Mouse (Mus musculus) liver, adult 2 months (tissue): Measurements from ENCODE around the gene Zc3h12a. TPM values are rescaled to one million over a fixed set of nuclear protein-coding genes. Genes with fewer than 3 reads are reported as not detected.

ENCODE experiments used
- DNase-seq: peaks from one replicate; pipeline ENCODE4 v3.0.0-alpha.2; 2011; ENCODE audit warnings: low read depth, low spot score; ENCODE audit errors: extremely low read depth
- H3K27ac ChIP-seq: fragments of 200-500 bp; replicated peaks from 2 replicates; pipeline ENCODE4 v1.5.1; 2012; ENCODE audit warnings: low read depth, mild to moderate bottlenecking, control low read depth, inconsistent platforms, low read length; ENCODE audit not compliant: insufficient read depth
- H3K27me3 ChIP-seq: fragments of 200-500 bp; 2 replicates; pipeline ENCODE4 v1.6.1; 2012; ENCODE audit warnings: mild to moderate bottlenecking, moderate library complexity, low read length, inconsistent platforms; ENCODE audit not compliant: control insufficient read depth, insufficient read depth
- H3K36me3 ChIP-seq: fragments of 200-500 bp; 2 replicates; pipeline ENCODE4 v1.6.1; 2012; ENCODE audit warnings: low read length, inconsistent platforms; ENCODE audit not compliant: control insufficient read depth, insufficient read depth
- H3K4me1 ChIP-seq: fragments of 200-500 bp; 2 replicates; pipeline ENCODE4 v1.6.1; 2011; ENCODE audit warnings: low read length; ENCODE audit not compliant: control insufficient read depth, insufficient read depth
- H3K4me3 ChIP-seq: fragments of 200-500 bp; 2 replicates; pipeline ENCODE4 v1.5.1; 2011; ENCODE audit warnings: low read depth, mild to moderate bottlenecking, control low read depth, low read length, moderate library complexity; ENCODE audit not compliant: insufficient read depth
- H3K79me2 ChIP-seq: fragments of 200-500 bp; 2 replicates; pipeline ENCODE4 v1.6.1; 2012; ENCODE audit warnings: inconsistent platforms, mild to moderate bottlenecking, low read length, moderate library complexity; ENCODE audit not compliant: control insufficient read depth, insufficient read depth
- H3K9ac ChIP-seq: fragments of 200-500 bp; 2 replicates; pipeline ENCODE4 v1.6.1; 2012; ENCODE audit warnings: low read depth, mild to moderate bottlenecking, control low read depth, inconsistent platforms, low read length
- CTCF ChIP-seq: fragments of 200-500 bp; IDR thresholded peaks from 2 replicates; pipeline ENCODE4 v1.5.1; 2011; ENCODE audit warnings: low read depth, low read length, control low read depth
- POLR2A ChIP-seq: fragments of 200-500 bp; IDR thresholded peaks from 2 replicates; pipeline ENCODE4 v1.6.1; 2011; ENCODE audit warnings: low read length, control low read depth; ENCODE audit not compliant: insufficient read depth; ENCODE audit errors: extremely low read depth
- WGBS: fragments of 180-500 bp; shearing (Covaris S2); methylation state at CpG from one replicate; pipeline ENCODE4 v1.1.7; 2018; 5-methylcytosine and 5-hydroxymethylcytosine counted together
- polyA plus RNA-seq: library from polyadenylated mRNA; depleted of rRNA; stranded (reverse); fragments of >200 nt; gene quantifications from 2 replicates; pipeline ENCODE4 v1.2.3, GENCODE M21; 2012
- total RNA-seq: library from RNA; depleted of rRNA; stranded (reverse); fragments of >200 nt; gene quantifications from 2 replicates; pipeline ENCODE4 v1.2.3, GENCODE M21; 2014

Gene Zc3h12a
- total and polyA plus RNA-seq, 2 experiments: 0.74 to 3.0 TPM

DNA sequence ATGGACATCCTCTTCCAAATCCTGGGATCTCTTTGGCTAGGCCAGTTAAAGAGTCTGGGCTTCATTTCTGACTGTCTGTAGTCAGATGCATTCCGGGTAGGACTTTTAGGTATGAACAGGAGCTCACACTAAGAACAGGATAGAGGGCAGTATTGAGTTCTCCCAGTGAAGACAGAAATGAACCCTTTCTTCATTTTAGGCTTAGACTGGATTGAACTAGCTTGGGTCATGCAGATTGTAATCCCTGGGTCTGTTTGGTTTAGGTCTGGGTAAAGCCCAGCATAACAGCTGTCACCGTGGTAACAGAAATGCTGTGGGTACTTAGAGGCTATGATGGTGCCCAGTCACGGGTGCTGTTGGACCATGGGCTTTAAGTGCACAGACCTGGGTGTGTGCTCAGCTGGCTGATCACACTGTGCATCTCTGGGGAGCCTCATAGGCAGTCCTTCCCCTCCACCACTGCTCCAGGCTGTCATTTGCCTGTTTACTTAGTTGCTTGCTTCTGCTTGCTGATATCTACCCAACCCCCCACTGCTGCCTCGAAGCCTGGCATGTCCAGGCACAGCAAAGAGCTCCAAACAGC lies 26.1 kb upstream of the Zc3h12a start:
- WGBS: 40% methylated on average over 4 of the region's 4 CpGs
- H3K27me3 ChIP-seq: no peaks in the 10 kb centered on the region

DNA sequence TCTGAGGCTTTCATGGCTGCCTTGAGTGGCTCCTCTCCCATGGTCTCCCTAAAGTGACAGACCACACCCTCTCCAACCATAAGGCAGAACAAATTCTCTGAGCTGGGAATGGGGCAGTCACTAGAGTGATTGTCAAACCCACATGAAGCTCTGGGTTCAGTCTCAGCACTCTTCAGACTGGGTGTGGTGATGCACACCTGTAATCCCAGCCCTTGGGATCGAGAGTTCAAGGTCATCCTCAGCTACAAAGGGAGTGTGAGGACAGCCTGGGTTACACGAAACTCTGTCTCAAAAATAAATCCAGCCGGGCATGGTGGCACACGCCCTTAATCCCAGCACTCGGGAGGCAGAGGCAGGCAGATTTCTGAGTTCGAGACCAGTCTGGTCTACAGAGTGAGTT lies 24.8 kb upstream of the Zc3h12a start:
- TF ChIP-seq POLR2A (no peak), CTCF (no peak)
- no peaks in the 10 kb centered on the region for H3K36me3 ChIP-seq

More for the DNA sequence above, 26.1 kb upstream of the Zc3h12a start:
- Histone ChIP-seq H3K4me3 (no peak overlapping the region), H3K9ac (no peak overlapping the region), H3K4me1 (no peaks in the 10 kb centered on the region), H3K36me3 (no peaks in the 10 kb centered on the region), H3K79me2 (no peaks in the 10 kb centered on the region), H3K27ac (no peak overlapping the region)
- DNase-seq: no peak
- TF ChIP-seq POLR2A (no peak), CTCF (no peak)

GRCm38 (mm10) chr4:125149460-125149859 lies 21.8 kb upstream of the Zc3h12a start:
- TF ChIP-seq CTCF: no peak
- TF ChIP-seq POLR2A: no peak
- Histone ChIP-seq H3K4me3 (no peak overlapping the region), H3K4me1 (no peaks in the 10 kb centered on the region), H3K79me2 (no peaks in the 10 kb centered on the region), H3K27ac (no peak overlapping the region), H3K36me3 (no peaks in the 10 kb centered on the region), H3K9ac (no peak overlapping the region), H3K27me3 (peaks cover 2% of the 10 kb centered on the region; the same call in 1 of the 2 replicates)
- no peak for DNase-seq
- WGBS: 66% methylated on average over 5 of the region's 5 CpGs

More for the DNA sequence above, 24.8 kb upstream of the Zc3h12a start:
- H3K79me2 ChIP-seq: no peaks in the 10 kb centered on the region
- 77% methylated on average over 6 of the region's 6 CpGs for WGBS
- H3K4me3 ChIP-seq: no peak overlapping the region
- H3K9ac ChIP-seq: no peak overlapping the region
- DNase-seq: no peak
- H3K4me1 ChIP-seq: no peaks in the 10 kb centered on the region
- H3K27ac ChIP-seq: no peak overlapping the region
- no peaks in the 10 kb centered on the region for H3K27me3 ChIP-seq

GRCm38 (mm10) chr4:125147970-125148369 lies 20.3 kb upstream of the Zc3h12a start:
- H3K36me3 ChIP-seq: no peaks in the 10 kb centered on the region
- 93% methylated on average over 4 of the region's 4 CpGs for WGBS
- H3K4me3 ChIP-seq: no peak overlapping the region
- no peak for TF ChIP-seq POLR2A
- H3K27ac ChIP-seq: no peak overlapping the region
- no peak overlapping the region for H3K9ac ChIP-seq
- peaks cover 2% of the 10 kb centered on the region; the same call in 1 of the 2 replicates for H3K27me3 ChIP-seq
- no peaks in the 10 kb centered on the region for H3K79me2 ChIP-seq
- H3K4me1 ChIP-seq: no peaks in the 10 kb centered on the region
- DNase-seq: no peak

GRCm38 (mm10) chr4:125145213-125145612 lies 17.6 kb upstream of the Zc3h12a start:
- WGBS: 18% methylated on average over 10 of the region's 10 CpGs
- no peak for TF ChIP-seq POLR2A
- TF ChIP-seq CTCF: no peak
- Histone ChIP-seq H3K36me3 (no peaks in the 10 kb centered on the region), H3K9ac (no peak overlapping the region), H3K4me3 (no peak overlapping the region), H3K27ac (no peak overlapping the region), H3K79me2 (no peaks in the 10 kb centered on the region), H3K27me3 (peaks cover 2% of the 10 kb centered on the region; the same call in 1 of the 2 replicates), H3K4me1 (no peaks in the 10 kb centered on the region)
- DNase-seq: no peak

- no peak overlapping the region for H3K27ac ChIP-seq
- no peak overlapping the region for H3K9ac ChIP-seq
- WGBS: 58% methylated on average over 7 of the region's 7 CpGs
- no peaks in the 10 kb centered on the region for H3K36me3 ChIP-seq
- no peak for DNase-seq
- TF ChIP-seq CTCF (no peak), POLR2A (no peak)
- H3K4me3 ChIP-seq: no peak overlapping the region
- no peaks in the 10 kb centered on the region for H3K4me1 ChIP-seq
- H3K27me3 ChIP-seq: peaks cover 2% of the 10 kb centered on the region; the same call in 1 of the 2 replicates
- no peaks in the 10 kb centered on the region for H3K79me2 ChIP-seq
These were observed 17.0 kb upstream of the Zc3h12a start for GRCm38 (mm10) chr4:125144627-125145026.
